Mouse (Mus musculus): ENCODE measurements at regions not wholly inside any gene's neighbourhood (a gene's known extent, or its start where the extent isn't known, plus 50 kb on each side); places are given as distances from the start of the nearest gene placed in this dataset.

GRCm38 (mm10) chr4:83949612-83950011 is 424.3 kb downstream of the Ccdc171 start:
- ATAC-seq (replicated peaks; ENCODE audit: insufficient number of reproducible peaks, low FRiP score, low TSS enrichment), result no peak
- Histone ChIP-seq H3K9ac (ENCODE audit: low read depth, low read length) (no peak overlapping the region), H3K4me2 (no peak overlapping the region), H3K36me3 (ENCODE audit: control insufficient read depth, insufficient read depth, low read length) (no peaks in the 10 kb centered on the region), H3K9me3 (replicated peaks; ENCODE audit: control insufficient read depth, low read length) (no peaks in the 10 kb centered on the region), H3K4me3 (ENCODE audit: low read depth, low read length) (no peak overlapping the region), H3K27me3 (ENCODE audit: control insufficient read depth, insufficient read depth, low read length) (no peaks in the 10 kb centered on the region), H3K27ac (ENCODE audit: low read depth, low read length) (no peak overlapping the region), H3K4me1 (ENCODE audit: control insufficient read depth, insufficient read depth, low read length) (no peaks in the 10 kb centered on the region)
- 87% methylated on average over 2 of the region's 2 CpGs for WGBS (ENCODE audit: insufficient replicate concordance)

GRCm38 (mm10) chr4:83950809-83951409 is 425.6 kb downstream of the Ccdc171 start:
- H3K27ac ChIP-seq (ENCODE audit: low read depth, low read length), result no peak overlapping the region
- H3K9ac ChIP-seq (ENCODE audit: low read depth, low read length), result no peak overlapping the region
- H3K4me1 ChIP-seq (ENCODE audit: control insufficient read depth, insufficient read depth, low read length), result no peaks in the 10 kb centered on the region
- no peak for ATAC-seq (replicated peaks; ENCODE audit: insufficient number of reproducible peaks, low FRiP score, low TSS enrichment)
- 71% methylated on average over 10 of the region's 10 CpGs for WGBS (ENCODE audit: insufficient replicate concordance)
- H3K9me3 ChIP-seq (replicated peaks; ENCODE audit: control insufficient read depth, low read length), result no peaks in the 10 kb centered on the region
- H3K27me3 ChIP-seq (ENCODE audit: control insufficient read depth, insufficient read depth, low read length), result no peaks in the 10 kb centered on the region
- no peaks in the 10 kb centered on the region for H3K36me3 ChIP-seq (ENCODE audit: control insufficient read depth, insufficient read depth, low read length)
- no peak overlapping the region for H3K4me2 ChIP-seq
- no peak overlapping the region for H3K4me3 ChIP-seq (ENCODE audit: low read depth, low read length)

- no peak overlapping the region for H3K27ac ChIP-seq (ENCODE audit: low read depth, low read length)
Observed at GRCm38 (mm10) chr4:83956252-83956904, 431.0 kb downstream of the Ccdc171 start.

GRCm38 (mm10) chr4:83957217-83957692 is 431.9 kb downstream of the Ccdc171 start:
- ATAC-seq (replicated peaks; ENCODE audit: insufficient number of reproducible peaks, low FRiP score, low TSS enrichment), result no peak
- Histone ChIP-seq H3K9ac (ENCODE audit: low read depth, low read length) (no peak overlapping the region), H3K4me1 (ENCODE audit: control insufficient read depth, insufficient read depth, low read length) (no peaks in the 10 kb centered on the region), H3K9me3 (replicated peaks; ENCODE audit: control insufficient read depth, low read length) (no peaks in the 10 kb centered on the region), H3K4me3 (ENCODE audit: low read depth, low read length) (no peak overlapping the region), H3K27me3 (ENCODE audit: control insufficient read depth, insufficient read depth, low read length) (no peaks in the 10 kb centered on the region), H3K4me2 (no peak overlapping the region), H3K27ac (ENCODE audit: low read depth, low read length) (no peak overlapping the region), H3K36me3 (ENCODE audit: control insufficient read depth, insufficient read depth, low read length) (no peaks in the 10 kb centered on the region)
- 71% methylated on average over 5 of the region's 5 CpGs for WGBS (ENCODE audit: insufficient replicate concordance)

More at GRCm38 (mm10) chr4:83956252-83956904, 431.0 kb downstream of the Ccdc171 start:
- Histone ChIP-seq H3K4me3 (ENCODE audit: low read depth, low read length) (no peak overlapping the region), H3K27me3 (ENCODE audit: control insufficient read depth, insufficient read depth, low read length) (no peaks in the 10 kb centered on the region), H3K9ac (ENCODE audit: low read depth, low read length) (no peak overlapping the region), H3K4me2 (no peak overlapping the region), H3K9me3 (replicated peaks; ENCODE audit: control insufficient read depth, low read length) (no peaks in the 10 kb centered on the region), H3K36me3 (ENCODE audit: control insufficient read depth, insufficient read depth, low read length) (no peaks in the 10 kb centered on the region), H3K4me1 (ENCODE audit: control insufficient read depth, insufficient read depth, low read length) (no peaks in the 10 kb centered on the region)
- ATAC-seq (replicated peaks; ENCODE audit: insufficient number of reproducible peaks, low FRiP score, low TSS enrichment), result no peak
- WGBS (ENCODE audit: insufficient replicate concordance), result 87% methylated on average over 12 of the region's 12 CpGs

GRCm38 (mm10) chr4:83966898-83967297 is 441.6 kb downstream of the Ccdc171 start:
- H3K4me1 ChIP-seq (ENCODE audit: control insufficient read depth, insufficient read depth, low read length), result no peaks in the 10 kb centered on the region

GRCm38 (mm10) chr4:83973162-83973561 is 447.8 kb downstream of the Ccdc171 start:
- peaks cover 4% of the 10 kb centered on the region; the same call in 1 of the 2 replicates for H3K4me1 ChIP-seq (ENCODE audit: control insufficient read depth, insufficient read depth, low read length)

More at GRCm38 (mm10) chr4:83966898-83967297, 441.6 kb downstream of the Ccdc171 start:
- Histone ChIP-seq H3K9ac (ENCODE audit: low read depth, low read length) (no peak overlapping the region), H3K36me3 (ENCODE audit: control insufficient read depth, insufficient read depth, low read length) (no peaks in the 10 kb centered on the region), H3K9me3 (replicated peaks; ENCODE audit: control insufficient read depth, low read length) (no peaks in the 10 kb centered on the region), H3K27ac (ENCODE audit: low read depth, low read length) (no peak overlapping the region), H3K27me3 (ENCODE audit: control insufficient read depth, insufficient read depth, low read length) (no peaks in the 10 kb centered on the region), H3K4me3 (ENCODE audit: low read depth, low read length) (no peak overlapping the region), H3K4me2 (no peak overlapping the region)
- ATAC-seq (replicated peaks; ENCODE audit: insufficient number of reproducible peaks, low FRiP score, low TSS enrichment), result no peak
- 75% methylated on average over 1 of the region's 1 CpGs for WGBS (ENCODE audit: insufficient replicate concordance)

GRCm38 (mm10) chr4:83974214-83975012 is 449.1 kb downstream of the Ccdc171 start:
- Histone ChIP-seq H3K9me3 (replicated peaks; ENCODE audit: control insufficient read depth, low read length) (no peaks in the 10 kb centered on the region), H3K4me1 (ENCODE audit: control insufficient read depth, insufficient read depth, low read length) (peaks cover 4% of the 10 kb centered on the region; the same call in 1 of the 2 replicates), H3K4me3 (ENCODE audit: low read depth, low read length) (no peak overlapping the region), H3K4me2 (no peak overlapping the region), H3K9ac (ENCODE audit: low read depth, low read length) (no peak overlapping the region), H3K27me3 (ENCODE audit: control insufficient read depth, insufficient read depth, low read length) (no peaks in the 10 kb centered on the region), H3K36me3 (ENCODE audit: control insufficient read depth, insufficient read depth, low read length) (no peaks in the 10 kb centered on the region), H3K27ac (ENCODE audit: low read depth, low read length) (no peak overlapping the region)
- WGBS (ENCODE audit: insufficient replicate concordance), result 75% methylated on average over 7 of the region's 7 CpGs
- ATAC-seq (replicated peaks; ENCODE audit: insufficient number of reproducible peaks, low FRiP score, low TSS enrichment), result no peak

More at GRCm38 (mm10) chr4:83973162-83973561, 447.8 kb downstream of the Ccdc171 start:
- Histone ChIP-seq H3K9ac (ENCODE audit: low read depth, low read length) (no peak overlapping the region), H3K36me3 (ENCODE audit: control insufficient read depth, insufficient read depth, low read length) (no peaks in the 10 kb centered on the region), H3K27ac (ENCODE audit: low read depth, low read length) (no peak overlapping the region), H3K4me3 (ENCODE audit: low read depth, low read length) (no peak overlapping the region), H3K27me3 (ENCODE audit: control insufficient read depth, insufficient read depth, low read length) (no peaks in the 10 kb centered on the region), H3K9me3 (replicated peaks; ENCODE audit: control insufficient read depth, low read length) (no peaks in the 10 kb centered on the region), H3K4me2 (no peak overlapping the region)
- no peak for ATAC-seq (replicated peaks; ENCODE audit: insufficient number of reproducible peaks, low FRiP score, low TSS enrichment)
- 82% methylated on average over 4 of the region's 4 CpGs for WGBS (ENCODE audit: insufficient replicate concordance)

- Histone ChIP-seq H3K4me3 (ENCODE audit: low read depth, low read length) (no peak overlapping the region), H3K27ac (ENCODE audit: low read depth, low read length) (no peak overlapping the region), H3K9ac (ENCODE audit: low read depth, low read length) (no peak overlapping the region), H3K27me3 (ENCODE audit: control insufficient read depth, insufficient read depth, low read length) (no peaks in the 10 kb centered on the region), H3K4me1 (ENCODE audit: control insufficient read depth, insufficient read depth, low read length) (peaks cover 4% of the 10 kb centered on the region; the same call in 1 of the 2 replicates), H3K9me3 (replicated peaks; ENCODE audit: control insufficient read depth, low read length) (no peaks in the 10 kb centered on the region), H3K4me2 (no peak overlapping the region), H3K36me3 (ENCODE audit: control insufficient read depth, insufficient read depth, low read length) (no peaks in the 10 kb centered on the region)
- no peak for ATAC-seq (replicated peaks; ENCODE audit: insufficient number of reproducible peaks, low FRiP score, low TSS enrichment)
- 53% methylated on average over 5 of the region's 5 CpGs for WGBS (ENCODE audit: insufficient replicate concordance)
Observed at GRCm38 (mm10) chr4:83975569-83975968, 450.2 kb downstream of the Ccdc171 start.
